Comparison of ENCODE assay signal across 15 mouse cellular contexts in genomic region chr17:59793434-59793833, GRCm38 (mm10).
"Had no signal": no experiment of that assay in that cellular context is flagged by ENCODE, and none has a peak within 500 bp of the region (broad histone marks: within the 10 kb centered on the region; RNA-seq: fewer than 3 reads in every experiment).

No protein-coding gene starts in this region.

- ATAC-seq: liver, embryonic 12.5 days; liver, postnatal 0 days; lung, postnatal 0 days; midbrain, embryonic 13.5 days; midbrain, embryonic 15.5 days; midbrain, embryonic 16.5 days had no signal

- DNase-seq: liver; liver, embryonic 13.5 days; liver, postnatal 0 days; lung, adult 18-20 months; lung, adult 2 months; lung, postnatal 10 days; lung, postnatal 14 days; lung, postnatal 36 days; lung, postnatal 4 days; midbrain, embryonic 14.5 days had no signal
